Mouse (Mus musculus) macrophage (primary cell): ENCODE measurements around the gene AL731706.1. TPM values are rescaled to one million over a fixed set of nuclear protein-coding genes. Genes with fewer than 3 reads are reported as not detected.

Source experiments
- H3K27ac ChIP-seq: fragments of 350-480 bp; formaldehyde crosslinking; 2 replicates; pipeline ENCODE4 v1.9.0; 2021
- H3K36me3 ChIP-seq: fragments of 350-480 bp; formaldehyde crosslinking; 2 replicates; pipeline ENCODE4 v1.9.0; 2021; ENCODE audit errors: inconsistent target
- H3K4me3 ChIP-seq: fragments of 350-480 bp; formaldehyde crosslinking; 2 replicates; pipeline ENCODE4 v1.9.0; 2021; ENCODE audit errors: inconsistent target
- H3K79me2 ChIP-seq: fragments of 350-480 bp; formaldehyde crosslinking; 2 replicates; pipeline ENCODE4 v1.9.0; 2021; ENCODE audit errors: inconsistent target
- WGBS: methylation state at CpG from one replicate; pipeline ENCODE4 v1.1.7; 2026; ENCODE audit warnings: inconsistent platforms; ENCODE audit not compliant: missing documents; 5-methylcytosine and 5-hydroxymethylcytosine counted together
- polyA plus RNA-seq: library from polyadenylated mRNA; stranded (reverse); fragments of 250-400 nt; gene quantifications from 3 replicates; pipeline ENCODE4 v1.2.4, GENCODE M21; 2018; ENCODE audit warnings: inconsistent platforms
- total RNA-seq, 78 experiments: library from RNA; depleted of rRNA; stranded (reverse); fragments of 250-400 nt; gene quantifications; 1 replicate in 9 of 78; 2 replicates in 24 of 78; 3 replicates in 43 of 78; 4 replicates in 2 of 78; pipeline ENCODE4 v1.2.4; 2018; ENCODE audit warnings: inconsistent platforms in 56 of 78

AL731706.1 gene
- total RNA-seq (2018; cell fraction: chromatin; rRNA removed): 1 to 10 TPM in 25 of 26 experiments, not detected in 1; 1.2 to 7.6 (median 2.8) TPM
- 10 to 100 TPM; 10.3 to 18.2 (median 13.4) TPM for total RNA-seq (2018; cell fraction: cytosol; rRNA removed)
- 10 to 100 TPM in 1 of 26 experiments, 1 to 10 TPM in 24, not detected in 1; 1.1 to 11.8 (median 5.2) TPM for total RNA-seq (2018; cell fraction: nucleus; rRNA removed)
- 6.9 to 25.4 TPM (median 19.1 TPM) in 3 replicates for polyA plus RNA-seq

GRCm38 (mm10) chr2:136891068-136891950 lies at the start of gene AL731706.1, which contains the start of the genes Slx4ip and Mkks:
AL731706.1 (minus strand) TSS chr2:136891389.
Slx4ip (plus strand) TSS chr2:136891218.
Mkks (minus strand) TSS chr2:136891389.
- Histone ChIP-seq H3K79me2 (peaks cover 80% of the 10 kb centered on the region), H3K4me3 (peak within 1 kb of the TSS; percentile 79), H3K27ac (peak within 1 kb of the TSS; percentile 87), H3K36me3 (no peaks in the 10 kb centered on the region)
- WGBS: 2% methylated on average over 47 of the region's 49 CpGs

DNA sequence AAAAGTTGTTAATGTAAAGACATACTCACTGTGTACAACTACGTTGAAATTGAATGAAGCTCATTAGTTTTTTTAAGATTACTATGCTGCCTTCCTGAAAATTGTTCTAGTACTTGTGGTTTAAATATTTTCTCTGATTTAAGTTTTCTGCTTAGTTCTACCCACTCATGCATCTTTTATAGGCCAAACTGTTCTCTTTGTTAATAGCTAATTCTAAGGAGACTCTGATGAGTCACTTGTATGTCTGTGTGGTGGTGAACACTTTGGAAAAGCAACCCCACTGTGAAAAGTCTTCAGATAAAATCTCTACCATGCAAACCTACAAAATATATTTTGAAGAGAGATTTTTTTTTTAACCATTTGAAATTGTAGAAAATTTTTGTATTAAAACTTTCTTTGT lies 47.1 kb upstream of the AL731706.1 start:
- peaks cover 20% of the 10 kb centered on the region; the same call in 1 of the 2 replicates for H3K79me2 ChIP-seq
- no peak overlapping the region for H3K4me3 ChIP-seq
- 0 out of 2 replicates have a peak overlapping the region, but pooled peaks have one; percentile 34 for H3K27ac ChIP-seq
- no peaks in the 10 kb centered on the region for H3K36me3 ChIP-seq
- WGBS: 63% methylated on average over 1 of the region's 1 CpGs

DNA sequence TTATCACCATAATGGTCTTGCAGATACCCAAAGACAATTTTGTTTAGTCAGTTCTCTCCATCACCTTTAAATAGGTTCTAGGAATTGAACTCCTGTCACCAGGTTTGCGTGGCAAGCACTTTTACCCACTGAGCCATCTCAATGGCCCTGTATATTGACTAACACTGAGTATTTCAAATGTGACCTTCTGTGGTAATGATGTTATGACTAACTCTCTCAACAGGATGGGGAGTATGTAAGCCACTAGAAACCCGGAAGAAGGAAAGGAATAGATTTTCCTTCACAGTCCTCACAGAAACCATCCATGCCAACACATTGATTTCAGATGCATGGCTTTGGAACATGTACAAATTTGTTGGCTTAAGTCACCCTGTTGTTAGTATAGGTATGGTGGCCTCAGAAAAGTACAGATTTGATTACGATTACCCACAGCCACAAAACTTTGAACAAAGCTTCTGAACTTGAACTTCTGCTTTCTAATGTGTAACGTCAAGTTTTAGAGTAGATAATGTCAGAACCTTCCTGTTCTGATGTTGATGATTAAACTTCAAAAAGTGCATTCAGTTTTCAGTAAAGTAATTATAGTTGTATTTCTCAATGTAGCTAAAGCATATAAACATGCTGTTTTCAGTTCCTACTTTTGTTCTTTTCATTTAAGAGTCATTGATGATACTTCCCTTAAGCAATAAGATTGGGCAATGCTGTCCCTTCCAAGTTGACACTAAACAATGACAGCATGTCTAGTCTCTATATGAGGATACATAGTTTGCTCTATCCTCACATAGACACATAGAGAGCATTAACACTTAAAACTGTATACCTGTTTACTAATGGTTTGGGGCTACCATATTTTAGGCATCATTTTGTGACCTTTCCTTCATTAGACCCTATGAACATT lies 45.5 kb upstream of the AL731706.1 start:
- H3K36me3 ChIP-seq: no peaks in the 10 kb centered on the region
- WGBS: 6% methylated on average over 4 of the region's 4 CpGs
- H3K79me2 ChIP-seq: peaks cover 35% of the 10 kb centered on the region; the same call in 1 of the 2 replicates

GRCm38 (mm10) chr2:136921003-136921408 lies 29.8 kb upstream of the AL731706.1 start:
- Histone ChIP-seq H3K27ac (peak overlapping the region; percentile 75), H3K4me3 (no peak overlapping the region), H3K79me2 (peaks cover 47% of the 10 kb centered on the region; the same call in 1 of the 2 replicates), H3K36me3 (no peaks in the 10 kb centered on the region)
- WGBS: 0% methylated on average over 4 of the region's 4 CpGs

More for the DNA sequence above, 45.5 kb upstream of the AL731706.1 start:
- Histone ChIP-seq H3K27ac (peak overlapping the region; percentile 75), H3K4me3 (no peak overlapping the region)

GRCm38 (mm10) chr2:136920257-136920993 lies 29.2 kb upstream of the AL731706.1 start:
- no peaks in the 10 kb centered on the region for H3K36me3 ChIP-seq
- 83% methylated on average over 3 of the region's 3 CpGs for WGBS
- peak overlapping the region; percentile 75 for H3K27ac ChIP-seq
- no peak overlapping the region for H3K4me3 ChIP-seq
- H3K79me2 ChIP-seq: peaks cover 47% of the 10 kb centered on the region; the same call in 1 of the 2 replicates

- peaks cover 47% of the 10 kb centered on the region; the same call in 1 of the 2 replicates for H3K79me2 ChIP-seq
- 91% methylated on average over 1 of the region's 1 CpGs for WGBS
- no peak overlapping the region for H3K4me3 ChIP-seq
- no peaks in the 10 kb centered on the region for H3K36me3 ChIP-seq
- H3K27ac ChIP-seq: peak overlapping the region; percentile 75
Observed at GRCm38 (mm10) chr2:136919433-136919832, 28.2 kb upstream of the AL731706.1 start.

- H3K79me2 ChIP-seq: peaks cover 22% of the 10 kb centered on the region; the same call in 1 of the 2 replicates
- H3K4me3 ChIP-seq: no peak overlapping the region
- H3K36me3 ChIP-seq: no peaks in the 10 kb centered on the region
- peak overlapping the region; percentile 68 for H3K27ac ChIP-seq
- WGBS: 88% methylated on average over 3 of the region's 3 CpGs
Observed at GRCm38 (mm10) chr2:136914334-136914902, 23.2 kb upstream of the AL731706.1 start.

- H3K36me3 ChIP-seq: no peaks in the 10 kb centered on the region
- H3K79me2 ChIP-seq: peaks cover 14% of the 10 kb centered on the region; the same call in 1 of the 2 replicates
- no peak overlapping the region for H3K27ac ChIP-seq
- WGBS: 96% methylated on average over 3 of the region's 3 CpGs
- H3K4me3 ChIP-seq: no peak overlapping the region
Observed at GRCm38 (mm10) chr2:136913021-136913420, 21.8 kb upstream of the AL731706.1 start.

DNA sequence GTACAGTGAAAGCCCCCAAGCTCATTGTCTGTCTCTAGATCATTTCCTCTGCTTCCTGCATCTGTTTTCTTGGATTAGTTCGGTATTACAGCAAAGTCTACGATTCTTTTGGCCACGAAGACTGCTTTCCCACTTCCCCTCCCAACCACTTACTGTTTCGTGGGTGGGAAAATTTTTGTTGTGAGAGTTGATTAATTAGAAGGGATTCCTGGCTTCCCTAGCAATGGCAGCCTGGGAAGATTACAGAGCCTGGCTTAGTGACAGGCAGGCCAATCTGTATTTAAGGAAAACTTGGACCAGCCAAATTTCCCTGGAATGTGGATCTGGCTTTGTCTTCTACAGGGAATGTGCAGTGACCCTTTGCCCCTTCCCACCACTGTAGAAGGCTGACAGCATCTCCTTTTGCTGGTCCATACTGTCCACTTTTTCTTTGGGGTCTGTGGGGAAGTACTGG lies 20.8 kb upstream of the AL731706.1 start:
- Histone ChIP-seq H3K36me3 (no peaks in the 10 kb centered on the region), H3K27ac (no peak overlapping the region), H3K79me2 (peaks cover 4% of the 10 kb centered on the region; the same call in 1 of the 2 replicates), H3K4me3 (no peak overlapping the region)
- 23% methylated on average over 4 of the region's 4 CpGs for WGBS

DNA sequence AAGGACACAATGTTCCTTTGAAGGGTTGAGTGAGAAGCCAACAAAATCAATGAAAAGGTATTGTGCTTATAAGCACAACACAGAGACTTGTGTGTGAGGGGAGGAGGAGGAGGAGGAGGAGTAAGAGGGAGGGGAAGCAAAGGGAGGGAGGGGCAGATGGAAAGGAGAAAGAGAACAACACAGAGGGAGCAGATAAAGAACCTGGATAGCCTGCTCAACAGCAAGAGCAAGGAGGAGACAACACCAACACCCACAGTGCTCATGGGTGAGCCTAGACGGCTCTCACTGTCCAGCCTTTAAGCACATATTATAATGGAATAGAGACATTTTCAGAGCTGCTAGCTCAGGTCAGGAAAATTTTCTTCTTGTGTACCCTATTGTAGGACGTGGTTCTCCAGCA lies 18.1 kb upstream of the AL731706.1 start:
- Histone ChIP-seq H3K4me3 (no peak overlapping the region), H3K79me2 (no peaks in the 10 kb centered on the region), H3K27ac (no peak overlapping the region), H3K36me3 (peaks cover 13% of the 10 kb centered on the region)
- WGBS: 97% methylated on average over 2 of the region's 2 CpGs

DNA sequence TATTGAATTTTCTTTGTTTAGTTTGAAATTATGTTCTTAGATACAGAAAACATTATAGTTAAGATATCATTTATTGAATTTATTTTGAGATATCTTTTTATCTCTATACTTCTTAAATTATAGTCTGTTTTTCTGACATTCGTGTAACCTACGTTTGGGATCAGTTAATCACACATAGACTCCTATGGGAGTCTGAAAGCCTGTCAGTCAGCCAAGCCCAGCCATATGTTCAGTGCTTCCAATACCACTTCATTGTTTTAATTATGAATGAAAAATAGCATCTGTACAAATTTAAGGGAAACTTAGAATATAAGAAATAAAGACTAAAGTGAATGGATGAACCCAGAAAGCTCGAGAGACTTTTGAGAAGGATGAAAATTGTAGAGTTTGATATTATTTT lies 17.4 kb upstream of the AL731706.1 start:
- Histone ChIP-seq H3K27ac (no peak overlapping the region), H3K79me2 (no peaks in the 10 kb centered on the region), H3K36me3 (peaks cover 13% of the 10 kb centered on the region), H3K4me3 (no peak overlapping the region)
- 98% methylated on average over 3 of the region's 3 CpGs for WGBS

DNA sequence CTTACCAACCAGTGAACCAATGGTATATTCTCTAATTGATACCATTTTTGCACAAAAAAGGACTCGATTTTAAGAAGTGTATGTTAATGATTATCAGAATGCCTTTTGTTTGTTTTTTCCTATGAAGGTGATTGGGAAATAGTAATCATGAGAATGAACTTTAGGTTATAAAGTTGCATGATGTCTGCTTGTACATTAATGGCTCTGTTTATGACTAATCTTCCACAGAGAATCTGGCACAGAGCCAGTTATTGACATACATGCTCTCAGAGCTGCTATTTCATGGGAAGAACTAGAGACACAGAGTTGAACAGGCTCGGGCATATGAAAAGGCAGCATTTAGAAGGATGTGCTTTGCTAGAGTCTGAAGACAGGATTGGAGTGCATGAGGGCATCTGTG lies 4.9 kb upstream of the AL731706.1 start:
- no peaks in the 10 kb centered on the region for H3K36me3 ChIP-seq
- WGBS: 88% methylated on average over 2 of the region's 2 CpGs
- peaks cover 81% of the 10 kb centered on the region for H3K79me2 ChIP-seq
- no peak overlapping the region for H3K27ac ChIP-seq
- H3K4me3 ChIP-seq: no peak overlapping the region

DNA sequence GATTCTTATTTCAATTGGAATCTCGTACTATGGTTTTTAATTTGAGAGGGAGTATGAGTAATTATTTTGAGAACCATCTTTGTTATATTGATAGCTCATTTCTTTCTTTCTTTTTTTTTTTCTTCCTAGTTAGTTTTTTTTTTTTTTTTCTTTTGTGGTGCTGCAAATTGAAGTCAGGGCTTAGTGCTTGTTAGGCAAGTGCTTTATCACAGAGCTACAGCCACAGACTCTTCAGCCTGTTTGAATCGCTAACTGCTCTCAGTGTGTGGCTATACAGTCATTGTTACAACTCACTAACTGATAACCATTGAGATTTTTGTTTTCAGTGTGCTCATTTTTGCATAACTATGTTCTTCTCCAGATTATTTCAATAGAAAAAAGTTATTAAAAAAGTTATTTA lies 3.3 kb upstream of the AL731706.1 start:
- H3K79me2 ChIP-seq: peaks cover 77% of the 10 kb centered on the region
- 96% methylated on average over 2 of the region's 2 CpGs for WGBS
- H3K27ac ChIP-seq: no peak overlapping the region
- no peak overlapping the region for H3K4me3 ChIP-seq
- H3K36me3 ChIP-seq: no peaks in the 10 kb centered on the region
